Mouse (Mus musculus) hindbrain, embryonic 12.5 days (tissue): ENCODE results near the gene Odf3. TPM values are rescaled to one million over a fixed set of nuclear protein-coding genes. Genes with fewer than 3 reads are reported as not detected.
"Not testable (repeated sequence)": the region's sequence is repeated elsewhere in the genome, so short reads cannot be mapped to it uniquely, and the experiment has no call there.

Experiments used
- ATAC-seq: fragments of 200-750 bp; cut with Nextera tagmentation; 2 replicates; pipeline ENCODE4 v1.8.0; 2017; ENCODE audit warnings: moderate TSS enrichment; ENCODE audit not compliant: low FRiP score
- H3K27ac ChIP-seq: fragments of 300-500 bp; sonication (generic); 2 replicates; pipeline ENCODE4 v1.5.1; 2016; ENCODE audit warnings: mild to moderate bottlenecking
- H3K27me3 ChIP-seq: fragments of 300-500 bp; sonication (generic); 2 replicates; pipeline ENCODE4 v1.6.1; 2016; ENCODE audit warnings: mild to moderate bottlenecking
- H3K36me3 ChIP-seq: fragments of 300-500 bp; sonication (generic); 2 replicates; pipeline ENCODE4 v1.6.1; 2016; ENCODE audit warnings: mild to moderate bottlenecking
- H3K4me1 ChIP-seq: fragments of 300-500 bp; sonication (generic); 2 replicates; pipeline ENCODE4 v1.6.1; 2016
- H3K4me2 ChIP-seq: fragments of 300-500 bp; sonication (generic); replicated peaks from 2 replicates; pipeline ENCODE4 v1.6.1; 2016; ENCODE audit warnings: mild to moderate bottlenecking
- H3K4me3 ChIP-seq: fragments of 300-500 bp; sonication (generic); 2 replicates; pipeline ENCODE4 v1.5.1; 2016; ENCODE audit warnings: mild to moderate bottlenecking
- H3K9ac ChIP-seq: fragments of 300-500 bp; sonication (generic); 2 replicates; pipeline ENCODE4 v1.6.1; 2016; ENCODE audit warnings: mild to moderate bottlenecking, moderate library complexity
- H3K9me3 ChIP-seq: fragments of 300-500 bp; sonication (generic); replicated peaks from 2 replicates; pipeline ENCODE4 v1.6.1; 2016; ENCODE audit warnings: mild to moderate bottlenecking
- WGBS: fragments of 180-500 bp; shearing (Covaris S2); methylation state at CpG from one replicate; pipeline ENCODE4 v1.1.7; 2016; 5-methylcytosine and 5-hydroxymethylcytosine counted together
- polyA plus RNA-seq: library from polyadenylated mRNA; unstranded; fragments of >200 nt; fragmentation: Nextera tagmentation; extraction: Ambion mirVana; gene quantifications from 2 replicates; pipeline ENCODE4 v1.2.1, GENCODE M21; 2016

The Odf3 gene
- polyA plus RNA-seq, 1 experiment from 2014 or later = not detected

GRCm38 (mm10) chr7:140864761-140865160 is 17.2 kb downstream of the Odf3 start:
- WGBS = 90% methylated on average over 12 of the region's 12 CpGs
- H3K9ac ChIP-seq = no peak overlapping the region
- H3K27ac ChIP-seq = no peak overlapping the region
- H3K27me3 ChIP-seq = no peaks in the 10 kb centered on the region
- no peak overlapping the region for H3K4me2 ChIP-seq
- H3K4me1 ChIP-seq = peaks cover under 1% of the 10 kb centered on the region; the same call in 1 of the 2 replicates
- H3K36me3 ChIP-seq = peaks cover 61% of the 10 kb centered on the region
- ATAC-seq = no peak
- H3K4me3 ChIP-seq = no peak overlapping the region
- H3K9me3 ChIP-seq = no peaks in the 10 kb centered on the region

DNA sequence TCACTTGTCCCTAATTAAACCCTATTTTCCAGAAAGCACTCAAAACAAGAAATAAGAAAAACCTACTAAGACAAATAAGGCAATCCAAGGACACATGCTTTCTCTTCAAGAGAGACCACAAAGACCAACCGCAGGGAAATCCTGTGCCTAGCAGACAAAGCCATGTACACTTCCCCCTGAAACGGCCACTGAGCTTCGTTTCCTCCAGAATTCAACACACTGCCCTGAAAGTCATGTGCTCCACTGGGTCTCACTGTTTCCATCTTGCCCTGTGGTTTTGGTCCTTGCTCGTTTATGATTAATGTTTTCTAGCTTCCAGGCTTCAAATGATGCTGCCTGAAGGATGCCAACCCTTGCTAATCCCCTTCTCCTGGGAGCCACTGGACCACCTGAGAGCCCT is 26.6 kb downstream of the Odf3 start:
- H3K36me3 ChIP-seq = peaks cover 24% of the 10 kb centered on the region
- H3K27me3 ChIP-seq = no peaks in the 10 kb centered on the region
- H3K27ac ChIP-seq = no peak overlapping the region
- H3K4me3 ChIP-seq = no peak overlapping the region
- H3K9ac ChIP-seq = no peak overlapping the region
- ATAC-seq = no peak
- no peak overlapping the region for H3K4me2 ChIP-seq
- WGBS = 95% methylated on average over 4 of the region's 4 CpGs
- H3K4me1 ChIP-seq = no peaks in the 10 kb centered on the region
- H3K9me3 ChIP-seq = no peaks in the 10 kb centered on the region

GRCm38 (mm10) chr7:140877364-140877763 is 29.8 kb downstream of the Odf3 start:
- Histone ChIP-seq H3K4me1 (peaks cover 6% of the 10 kb centered on the region), H3K9me3 (no peaks in the 10 kb centered on the region), H3K27ac (no peak overlapping the region), H3K9ac (no peak overlapping the region), H3K4me2 (no peak overlapping the region), H3K27me3 (no peaks in the 10 kb centered on the region), H3K4me3 (no peak overlapping the region), H3K36me3 (peaks cover 18% of the 10 kb centered on the region)
- 83% methylated on average over 6 of the region's 6 CpGs for WGBS
- ATAC-seq = no peak

DNA sequence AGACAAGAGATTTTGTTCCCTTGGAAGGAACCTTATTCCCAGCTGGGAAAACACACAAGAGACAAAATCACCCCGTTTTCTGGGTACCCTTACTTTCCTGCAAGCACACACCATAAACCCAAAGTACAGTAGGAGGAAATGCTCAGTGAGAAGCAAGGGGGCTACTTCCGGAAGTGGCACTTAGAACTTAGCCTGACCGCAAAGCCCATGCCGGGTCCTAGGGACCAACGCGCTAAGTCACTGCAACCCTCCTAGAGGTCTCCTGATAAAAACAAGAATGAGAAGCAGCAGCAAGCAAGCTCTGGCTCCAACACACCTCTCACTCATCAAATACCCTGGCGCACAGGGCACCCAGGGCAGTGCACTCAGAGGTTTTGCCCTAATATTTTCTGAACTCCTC is 31.8 kb downstream of the Odf3 start:
- Histone ChIP-seq H3K9me3 (no peaks in the 10 kb centered on the region), H3K27me3 (no peaks in the 10 kb centered on the region), H3K27ac (no peak overlapping the region), H3K9ac (no peak overlapping the region), H3K4me2 (no peak overlapping the region), H3K36me3 (peaks cover 11% of the 10 kb centered on the region; the same call in 1 of the 2 replicates), H3K4me1 (peaks cover 16% of the 10 kb centered on the region), H3K4me3 (no peak overlapping the region)
- WGBS = 91% methylated on average over 7 of the region's 7 CpGs
- ATAC-seq = no peak

- Histone ChIP-seq H3K36me3 (0 out of 2 replicates have a peak, but pooled peaks cover 7% of the 10 kb centered on the region), H3K9ac (no peak overlapping the region), H3K27me3 (no peaks in the 10 kb centered on the region), H3K4me2 (no peak overlapping the region), H3K4me3 (no peak overlapping the region), H3K9me3 (no peaks in the 10 kb centered on the region), H3K4me1 (peaks cover 16% of the 10 kb centered on the region), H3K27ac (no peak overlapping the region)
- ATAC-seq = no peak
- 89% methylated on average over 3 of the region's 3 CpGs for WGBS
These were observed 32.8 kb downstream of the Odf3 start for GRCm38 (mm10) chr7:140880419-140880818.

- whole genome bisulfite sequencing = 27% methylated on average over 8 of the region's 8 CpGs
- H3K27ac ChIP-seq = no peak overlapping the region
- H3K27me3 ChIP-seq = no peaks in the 10 kb centered on the region
- peaks cover 16% of the 10 kb centered on the region for H3K4me1 ChIP-seq
- no peak for ATAC-seq
- H3K36me3 ChIP-seq = peaks cover 12% of the 10 kb centered on the region; the same call in 1 of the 2 replicates
- H3K9ac ChIP-seq = peak overlapping the region; percentile 84
- H3K4me2 ChIP-seq = peak overlapping the region; percentile 69
- no peaks in the 10 kb centered on the region for H3K9me3 ChIP-seq
- peak overlapping the region; percentile 76 for H3K4me3 ChIP-seq
These were observed 33.4 kb downstream of the Odf3 start for GRCm38 (mm10) chr7:140880865-140881515.

DNA sequence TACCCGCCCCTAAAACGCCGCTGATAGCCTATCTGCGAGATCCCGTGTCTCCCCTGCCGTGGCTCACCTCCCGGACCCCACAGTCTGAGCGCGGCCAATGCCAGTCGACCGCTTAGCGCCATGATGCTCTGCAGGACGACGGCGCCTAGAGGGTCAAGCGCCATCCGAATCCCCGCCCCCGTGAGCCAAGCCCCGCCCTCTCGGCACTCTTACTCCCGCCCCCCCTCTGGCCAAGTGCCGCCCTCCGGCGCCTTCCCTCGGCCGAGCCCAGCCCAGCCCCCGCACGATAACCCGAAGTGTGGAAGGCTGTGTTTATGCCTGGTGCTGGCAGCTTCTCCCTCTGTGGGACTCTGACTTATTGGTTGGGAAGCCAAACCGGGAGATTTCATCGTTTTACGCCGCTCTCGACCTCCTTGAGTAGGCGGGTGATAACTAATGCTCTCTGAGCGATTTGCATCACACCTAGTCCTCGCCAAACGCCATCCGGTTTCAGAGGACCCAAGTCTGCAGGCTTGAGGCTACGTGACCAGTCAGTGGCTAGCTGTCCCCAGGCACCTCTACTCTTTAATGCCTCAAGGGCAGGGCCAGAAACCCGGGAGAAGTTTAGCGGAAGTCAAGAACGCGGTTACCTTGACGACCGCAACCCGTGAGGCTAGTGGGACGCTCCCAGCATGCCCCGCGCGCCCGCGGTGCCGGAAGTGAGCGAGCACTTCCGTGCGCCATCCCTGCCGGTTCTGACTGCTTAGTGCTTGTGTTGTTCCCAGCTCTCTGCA is 34.3 kb downstream of the Odf3 start, which contains the start of the genes Psmd13 and Sirt3:
Gene Psmd13 (plus strand): TSS at position 273 of the 773 bp plus-strand sequence.
Gene Sirt3 (minus strand): TSS at position 614 of the 773 bp plus-strand sequence.
- Histone ChIP-seq H3K4me1 (peaks cover 16% of the 10 kb centered on the region), H3K27me3 (no peaks in the 10 kb centered on the region), H3K27ac (peak within 1 kb of the TSS; percentile 79), H3K9ac (peak within 1 kb of the TSS; percentile 84), H3K9me3 (no peaks in the 10 kb centered on the region), H3K36me3 (peaks cover 20% of the 10 kb centered on the region), H3K4me2 (peak within 1 kb of the TSS; percentile 69), H3K4me3 (peak within 1 kb of the TSS; percentile 76)
- under 1% methylated on average over 59 of the region's 59 CpGs for WGBS
- peak; percentile 96 for ATAC-seq

- Histone ChIP-seq H3K4me3 (peak overlapping the region; percentile 76), H3K36me3 (peaks cover 24% of the 10 kb centered on the region), H3K27ac (peak overlapping the region; percentile 79; the same call in 1 of the 2 replicates), H3K9ac (peak overlapping the region; percentile 84), H3K9me3 (no peaks in the 10 kb centered on the region), H3K4me1 (peaks cover 16% of the 10 kb centered on the region), H3K4me2 (peak overlapping the region; percentile 69), H3K27me3 (no peaks in the 10 kb centered on the region)
- peak; percentile 76 for ATAC-seq
- under 1% methylated on average over 12 of the region's 12 CpGs for WGBS
These were observed 34.8 kb downstream of the Odf3 start for GRCm38 (mm10) chr7:140882469-140882803.

GRCm38 (mm10) chr7:140890636-140891035 is 43.0 kb downstream of the Odf3 start:
- not testable (repeated sequence) for H3K9ac ChIP-seq, ATAC-seq, H3K9me3 ChIP-seq, H3K27ac ChIP-seq, H3K4me3 ChIP-seq, H3K27me3 ChIP-seq, H3K4me2 ChIP-seq, H3K4me1 ChIP-seq
- WGBS = 96% methylated on average over 16 of the region's 16 CpGs
- H3K36me3 ChIP-seq = peaks cover 77% of the 10 kb centered on the region

- no peak overlapping the region for H3K27ac ChIP-seq
- no peak overlapping the region for H3K4me2 ChIP-seq
- H3K4me3 ChIP-seq = no peak overlapping the region
- ATAC-seq = no peak
- 94% methylated on average over 7 of the region's 7 CpGs for WGBS
- no peaks in the 10 kb centered on the region for H3K9me3 ChIP-seq
- no peaks in the 10 kb centered on the region for H3K4me1 ChIP-seq
- H3K9ac ChIP-seq = no peak overlapping the region
- peaks cover 76% of the 10 kb centered on the region for H3K36me3 ChIP-seq
- H3K27me3 ChIP-seq = no peaks in the 10 kb centered on the region
These were observed 46.4 kb downstream of the Odf3 start for GRCm38 (mm10) chr7:140894031-140894430.

DNA sequence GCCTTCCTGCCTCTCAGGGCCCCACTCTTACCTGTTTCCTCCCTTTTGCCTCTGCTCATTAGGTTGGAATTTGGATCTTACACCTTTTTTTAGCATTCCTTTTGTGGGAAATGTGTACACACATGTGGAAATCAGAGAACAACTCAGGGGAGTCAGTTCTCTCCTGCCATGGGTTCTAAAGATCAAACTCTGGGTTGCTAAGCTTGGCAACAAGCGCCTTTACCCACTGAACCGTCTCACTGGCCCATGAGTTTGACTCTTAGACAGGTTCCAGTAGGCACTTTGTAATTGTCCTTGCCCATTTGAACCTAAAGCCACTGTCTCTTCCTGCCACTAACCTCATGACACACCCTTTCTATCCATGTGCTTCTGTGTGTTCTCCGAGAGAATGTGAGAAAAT is 47.0 kb downstream of the Odf3 start:
- Histone ChIP-seq H3K4me2 (no peak overlapping the region), H3K9ac (no peak overlapping the region), H3K27ac (no peak overlapping the region), H3K9me3 (no peaks in the 10 kb centered on the region), H3K27me3 (no peaks in the 10 kb centered on the region), H3K4me1 (no peaks in the 10 kb centered on the region), H3K36me3 (peaks cover 75% of the 10 kb centered on the region), H3K4me3 (no peak overlapping the region)
- ATAC-seq = no peak
- 95% methylated on average over 3 of the region's 3 CpGs for WGBS

- Histone ChIP-seq H3K9ac (no peak overlapping the region), H3K36me3 (peaks cover 58% of the 10 kb centered on the region), H3K4me2 (no peak overlapping the region), H3K27me3 (no peaks in the 10 kb centered on the region), H3K27ac (no peak overlapping the region), H3K9me3 (no peaks in the 10 kb centered on the region), H3K4me1 (no peaks in the 10 kb centered on the region), H3K4me3 (no peak overlapping the region)
- ATAC-seq = no peak
- 91% methylated on average over 7 of the region's 7 CpGs for WGBS
These were observed 50.3 kb downstream of the Odf3 start for GRCm38 (mm10) chr7:140897863-140898262.
